Mouse (Mus musculus) left cerebral cortex, adult 2 months (tissue): Measurements from ENCODE around the gene Tspan2. TPM values are rescaled to one million over a fixed set of nuclear protein-coding genes. Genes with fewer than 3 reads are reported as not detected.

Experiments
- DNase-seq, 2 experiments: peaks; one replicate each; pipeline ENCODE4 v3.0.0; 2021 to 2022; ENCODE audit warnings: low spot score in 2 of 2, mixed read lengths in 1 of 2; ENCODE audit errors: extremely low spot score in 1 of 2
- H3K27ac ChIP-seq: fragments of 200-600 bp; 2 replicates; pipeline ENCODE4 v1.8.1; 2022
- H3K4me3 ChIP-seq: fragments of 200-600 bp; 2 replicates; pipeline ENCODE4 v1.8.1; 2022
- CTCF ChIP-seq: fragments of 200-600 bp; IDR thresholded peaks from 2 replicates; pipeline ENCODE4 v1.8.1; 2022; ENCODE audit warnings: antibody characterized with exemption, mild to moderate bottlenecking, moderate library complexity
- intact Hi-C: fragments of 180-260 bp; cut with DNase I; formaldehyde crosslinking; loops from one replicate; pipeline ENCODE4 v1.15.1; 2025
- total RNA-seq, 2 experiments: library from RNA; stranded (reverse); gene quantifications; 2 replicates each; pipeline ENCODE4 v1.2.3; 2021

Gene Tspan2
- total RNA-seq, 2 experiments from 2014 or later, result 50.5 to 51.8 TPM

DNA sequence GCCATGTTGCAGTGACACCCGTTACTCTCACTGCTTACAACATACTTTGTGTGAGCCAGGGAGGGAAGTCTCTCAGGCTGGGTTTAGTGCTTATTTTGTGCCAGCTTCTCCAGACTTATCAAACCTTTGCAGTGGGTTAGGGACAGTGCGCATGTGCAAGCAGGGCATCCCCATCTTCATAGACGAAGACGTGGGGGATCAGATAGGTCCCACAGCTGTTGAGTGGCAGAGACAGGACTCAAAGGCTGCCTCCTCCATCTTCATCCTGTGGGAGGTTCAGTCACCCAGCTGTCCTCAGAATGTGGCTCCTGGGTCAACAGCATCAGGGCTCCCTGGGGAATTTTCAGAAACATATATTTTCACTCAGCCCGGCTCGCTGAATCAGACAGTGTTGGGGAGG, 2.1 kb downstream of the Tspan2 start:
- Histone ChIP-seq H3K27ac (peak overlapping the region; percentile 5; the same call in 1 of the 2 replicates), H3K4me3 (peak overlapping the region; percentile 71; the same call in 1 of the 2 replicates)
- intact Hi-C loops, result no loop called here

DNA sequence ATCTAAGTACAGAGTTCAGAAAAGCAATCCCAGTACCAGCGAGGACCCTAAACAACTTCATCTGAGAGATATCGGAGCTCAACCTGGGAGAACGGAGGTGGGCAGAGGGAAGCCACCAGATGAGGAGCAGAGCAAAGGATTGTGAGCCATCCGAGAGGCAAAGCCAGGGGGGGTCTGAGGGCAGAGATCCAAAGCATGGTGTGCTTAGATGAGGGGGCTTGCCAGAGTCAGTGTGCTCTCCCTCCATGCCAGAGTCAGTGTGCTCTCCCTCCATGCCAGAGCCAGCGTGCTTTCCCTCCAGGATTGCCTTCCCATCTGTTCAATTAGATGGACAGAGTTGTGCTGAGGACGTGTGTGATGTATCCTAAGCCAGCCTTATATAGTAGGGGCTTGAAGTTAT, 2.8 kb downstream of the Tspan2 start:
- Histone ChIP-seq H3K27ac (peak overlapping the region; percentile 53; the same call in 1 of the 2 replicates), H3K4me3 (no peak overlapping the region)
- intact Hi-C loops, result no loop called here

More for the DNA sequence above, 2.1 kb downstream of the Tspan2 start:
- TF ChIP-seq CTCF, result no peak
- DNase-seq, result no peak

DNA sequence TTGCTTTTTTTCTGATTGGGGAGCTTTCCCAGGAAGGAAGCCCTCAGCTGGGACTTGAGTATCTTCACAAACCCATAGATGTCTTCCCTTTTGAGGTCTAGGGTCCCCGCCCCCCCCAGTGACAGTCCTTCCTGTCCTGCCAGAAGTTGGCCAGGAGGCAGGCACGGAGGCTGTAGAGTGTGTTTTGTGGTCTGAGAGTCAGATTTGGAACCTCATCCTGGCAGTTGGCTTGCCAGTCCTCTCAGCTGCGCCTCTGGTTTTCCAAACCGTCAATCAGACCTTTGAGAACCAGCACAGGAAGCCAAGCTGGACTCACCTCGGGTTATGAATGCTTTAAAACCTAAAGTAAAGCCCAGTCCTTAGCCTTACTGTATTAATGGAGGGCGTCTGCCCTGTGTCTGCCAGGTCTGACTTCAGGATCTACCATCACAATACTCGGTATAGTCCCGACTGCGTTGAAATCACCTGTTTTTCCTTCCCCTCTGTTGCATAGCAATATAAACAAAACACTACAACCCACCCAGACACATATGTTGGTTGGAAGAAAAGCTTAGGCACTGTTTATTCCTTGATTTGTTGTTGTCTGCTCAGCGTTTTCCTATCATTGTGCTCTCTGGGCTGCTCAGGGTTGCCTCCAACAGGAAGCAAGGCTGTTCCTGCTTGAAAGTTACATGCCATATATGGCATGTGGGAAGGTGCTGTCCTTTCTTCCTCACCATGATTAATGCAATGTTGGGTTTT, 4.0 kb downstream of the Tspan2 start:
- intact Hi-C loops, result no loop called here
- Histone ChIP-seq H3K4me3 (peak overlapping the region; percentile 11; the same call in 1 of the 2 replicates), H3K27ac (peak overlapping the region; percentile 19; the same call in 1 of the 2 replicates)
- no peak for DNase-seq
- TF ChIP-seq CTCF, result no peak

More for the DNA sequence above, 2.8 kb downstream of the Tspan2 start:
- DNase-seq, result no peak
- TF ChIP-seq CTCF, result no peak

DNA sequence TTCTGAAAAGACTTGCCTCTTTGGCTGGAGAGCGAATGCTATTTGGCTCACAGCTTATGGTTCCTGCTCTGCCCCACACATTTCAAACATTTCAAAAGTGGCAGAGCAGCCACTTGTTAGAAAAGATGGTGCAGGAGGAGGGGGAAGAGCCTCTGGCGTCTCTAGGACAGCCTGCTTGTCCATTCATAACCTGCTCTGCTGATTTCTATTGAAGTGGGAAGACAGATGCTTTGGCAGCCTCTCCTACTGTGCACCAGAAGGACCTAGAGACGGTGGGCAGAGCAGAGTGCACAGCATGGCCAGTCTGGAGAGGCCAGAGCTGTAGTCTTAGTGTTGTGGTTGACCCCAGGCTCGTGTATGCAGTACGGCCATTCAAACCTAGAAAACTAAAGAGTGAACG, 4.6 kb downstream of the Tspan2 start:
- Histone ChIP-seq H3K27ac (peak overlapping the region; percentile 15; the same call in 1 of the 2 replicates), H3K4me3 (no peak overlapping the region)
- DNase-seq, result no peak
- no peak for TF ChIP-seq CTCF
- intact Hi-C loops, result no loop called here

DNA sequence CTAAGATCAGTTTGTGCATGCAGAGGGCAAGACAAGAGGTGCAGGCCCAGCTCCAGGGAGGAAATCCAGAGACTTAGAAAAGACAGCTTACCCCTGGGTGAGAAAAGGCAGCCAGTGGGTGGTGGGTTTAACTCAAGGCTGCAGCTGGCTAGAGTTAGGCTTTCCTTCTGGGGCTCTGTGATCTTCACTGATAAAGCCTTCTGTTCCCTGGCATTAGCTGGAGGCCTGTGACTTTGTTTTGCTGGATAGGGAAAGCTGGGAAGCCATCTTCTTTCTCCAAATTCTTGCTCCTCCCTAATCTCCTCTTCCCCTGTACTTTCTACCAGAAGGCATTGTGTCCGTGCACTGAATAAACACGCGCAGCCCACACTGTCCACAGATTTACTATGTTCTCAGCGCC, 8.4 kb downstream of the Tspan2 start:
- Histone ChIP-seq H3K27ac (0 out of 2 replicates have a peak overlapping the region, but pooled peaks have one; percentile 44), H3K4me3 (no peak overlapping the region)
- intact Hi-C loops, result no loop called here
- no peak for DNase-seq
- TF ChIP-seq CTCF, result no peak

DNA sequence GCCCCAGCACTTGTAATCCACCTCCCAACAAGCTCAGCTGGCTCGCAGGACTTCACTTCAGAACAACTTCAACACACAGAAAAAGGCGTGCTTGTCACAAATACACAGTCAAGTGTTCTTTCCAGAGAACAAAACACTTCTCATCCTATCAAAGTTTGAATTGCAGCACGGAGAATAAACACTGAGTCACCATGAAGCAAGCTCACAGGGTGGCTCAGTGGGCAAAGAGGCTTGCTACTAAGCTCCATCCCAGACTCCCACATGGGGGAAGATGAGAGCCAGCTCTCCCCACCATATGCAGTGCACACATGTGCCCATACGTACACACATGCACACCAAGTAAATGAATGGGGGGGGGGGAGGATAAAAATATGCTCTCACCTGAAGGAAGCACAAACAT, 8.9 kb downstream of the Tspan2 start:
- DNase-seq, result no peak
- TF ChIP-seq CTCF, result no peak
- H3K27ac ChIP-seq, result no peak overlapping the region; the same call in 1 of the 2 replicates
- H3K4me3 ChIP-seq, result no peak overlapping the region
- intact Hi-C loops, result no loop called here

DNA sequence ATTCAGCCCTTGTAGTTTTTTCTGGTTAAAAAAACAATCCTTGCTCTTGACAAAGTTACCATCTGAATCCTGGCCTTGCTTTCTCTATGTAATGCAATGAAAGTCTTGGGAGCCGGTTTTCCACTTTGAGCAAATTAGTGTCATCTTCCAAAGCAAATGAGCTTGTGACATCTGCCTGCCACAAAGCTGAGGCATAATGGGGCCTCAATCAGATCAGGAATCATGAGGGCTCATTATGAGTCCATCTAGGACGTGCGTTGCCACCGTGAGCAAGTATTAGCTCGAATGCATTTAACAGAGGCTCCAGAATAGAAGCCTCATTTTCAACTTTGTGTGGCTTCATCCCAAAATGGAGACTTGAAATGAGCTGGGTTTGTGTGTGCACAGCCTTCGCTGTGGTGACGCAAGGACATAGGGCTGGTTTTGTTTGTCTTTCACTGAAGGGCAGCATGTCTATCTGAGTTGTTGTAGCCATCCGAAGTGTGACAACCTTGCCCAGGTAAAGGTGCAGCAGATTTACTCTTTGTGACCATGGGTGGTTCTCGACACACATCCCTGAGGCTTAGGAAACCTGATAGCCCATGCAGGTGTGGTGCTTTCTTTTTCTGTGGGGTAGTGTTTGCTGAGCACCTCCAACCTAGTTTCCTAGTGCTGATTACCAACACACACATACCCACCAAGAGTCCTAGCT, 9.6 kb downstream of the Tspan2 start:
- intact Hi-C loops, result no loop called here
- Histone ChIP-seq H3K4me3 (no peak overlapping the region), H3K27ac (peak overlapping the region; percentile 53; the same call in 1 of the 2 replicates)
- no peak for DNase-seq
- no peak for TF ChIP-seq CTCF

DNA sequence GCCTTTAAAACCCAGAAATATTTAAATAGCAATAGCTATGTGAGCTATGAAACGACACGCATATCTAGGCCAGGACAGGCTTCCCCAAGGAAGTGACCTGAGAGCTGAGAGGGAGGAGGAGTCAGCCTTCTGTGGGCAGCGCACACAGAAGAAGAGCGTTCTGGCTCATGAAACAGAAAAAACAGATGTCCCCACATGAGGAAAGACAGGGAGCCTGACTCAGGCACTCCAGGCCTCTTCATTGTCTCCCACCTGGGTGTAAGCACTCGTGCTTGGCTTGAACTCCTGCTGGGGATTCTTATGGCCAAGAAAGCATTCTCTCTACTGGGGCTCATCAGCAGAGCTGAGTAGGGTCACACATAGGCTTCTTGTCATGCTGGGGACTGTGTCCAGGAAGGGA, 10.3 kb downstream of the Tspan2 start:
- DNase-seq, result no peak
- intact Hi-C loops, result no loop called here
- no peak for TF ChIP-seq CTCF
- no peak overlapping the region for H3K4me3 ChIP-seq
- peak overlapping the region; percentile 53; the same call in 1 of the 2 replicates for H3K27ac ChIP-seq

DNA sequence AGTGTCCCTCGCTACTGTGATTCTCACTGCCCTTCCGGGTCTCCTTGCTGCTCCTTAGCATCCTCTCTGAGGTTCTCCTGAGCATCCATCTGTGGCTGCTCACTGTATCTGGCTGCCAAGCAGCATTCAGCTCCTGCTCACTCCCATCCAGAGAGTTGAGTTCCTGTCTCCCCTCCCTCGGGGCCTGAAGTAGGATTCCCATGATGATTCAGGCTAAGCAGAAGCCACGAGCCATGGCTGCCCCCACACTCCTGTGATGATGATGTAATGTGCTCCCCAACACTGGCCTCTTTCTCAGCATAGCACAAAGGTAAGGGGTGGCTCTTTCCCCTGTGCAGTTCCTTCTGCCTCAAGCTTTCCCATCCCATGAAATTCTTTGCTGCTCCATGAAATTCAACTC, 11.8 kb downstream of the Tspan2 start:
- Histone ChIP-seq H3K27ac (no peak overlapping the region; the same call in 1 of the 2 replicates), H3K4me3 (no peak overlapping the region)
- intact Hi-C loops, result no loop called here
- DNase-seq, result no peak
- no peak for TF ChIP-seq CTCF

DNA sequence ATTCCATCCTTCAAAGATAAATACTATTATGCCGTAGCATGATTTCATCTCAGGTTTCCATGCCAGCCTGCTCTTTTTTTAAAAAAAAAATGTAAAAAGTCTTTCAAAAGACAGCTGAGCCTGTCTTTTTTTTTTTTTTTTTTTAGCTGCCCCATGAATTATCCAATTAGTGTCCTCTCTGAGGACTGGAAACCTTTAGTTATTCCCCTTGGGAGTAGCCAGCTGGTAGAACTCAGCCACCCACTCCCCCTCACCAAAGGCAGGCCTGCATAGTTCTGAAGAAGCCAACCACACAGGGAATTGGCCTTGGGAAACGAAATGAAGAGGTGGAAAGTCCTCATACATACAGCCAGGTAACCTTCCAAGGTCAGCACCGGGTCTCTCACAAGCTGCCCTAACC, 13.7 kb downstream of the Tspan2 start:
- intact Hi-C loops, result no loop called here
- DNase-seq, result no peak
- TF ChIP-seq CTCF, result no peak
- H3K4me3 ChIP-seq, result no peak overlapping the region
- no peak overlapping the region for H3K27ac ChIP-seq

DNA sequence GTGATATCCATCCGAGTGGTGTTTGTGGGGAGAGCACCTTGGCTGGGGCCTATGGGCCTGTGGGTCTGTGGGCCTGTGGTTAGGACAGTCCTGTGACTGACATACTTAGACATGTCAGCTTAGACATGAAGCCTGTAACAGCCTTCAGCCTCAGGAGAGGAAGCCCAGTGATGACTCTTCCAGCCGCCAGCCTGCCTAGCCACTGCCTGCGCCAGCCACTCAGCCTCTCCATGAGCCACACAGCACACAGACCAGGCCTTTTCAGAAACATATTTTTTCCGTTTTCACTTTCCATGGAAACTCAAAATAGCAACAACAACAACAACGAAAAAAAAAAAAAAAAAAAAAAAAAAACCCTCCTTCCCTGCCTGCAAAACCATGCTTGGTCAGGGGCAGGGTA, 14.4 kb downstream of the Tspan2 start:
- intact Hi-C loops, result no loop called here
- no peak for DNase-seq
- Histone ChIP-seq H3K27ac (no peak overlapping the region), H3K4me3 (no peak overlapping the region)
- no peak for TF ChIP-seq CTCF

DNA sequence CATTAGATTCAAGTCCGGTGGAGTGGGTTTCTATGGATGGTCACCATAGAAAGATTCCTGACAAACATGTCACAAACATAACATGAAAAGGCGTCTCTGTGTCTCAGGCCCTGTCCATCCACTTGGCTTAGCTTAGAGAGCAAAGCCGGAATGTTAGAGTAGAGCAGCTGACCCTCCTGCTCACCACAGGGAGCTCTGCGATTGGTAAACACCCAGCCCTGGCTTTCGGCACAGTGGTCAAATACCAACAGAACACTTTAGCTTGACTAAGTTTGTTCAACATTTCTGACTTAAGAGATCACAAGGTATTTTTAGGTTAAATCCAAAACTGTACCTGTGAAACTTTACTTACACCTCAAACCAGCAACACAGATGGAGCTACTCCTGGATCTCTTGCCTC, 16.8 kb downstream of the Tspan2 start:
- intact Hi-C loops, result no loop called here
- H3K27ac ChIP-seq, result no peak overlapping the region

More for the DNA sequence above, 16.8 kb downstream of the Tspan2 start:
- no peak for DNase-seq
- no peak overlapping the region for H3K4me3 ChIP-seq
- TF ChIP-seq CTCF, result no peak
